Mouse (Mus musculus) midbrain, embryonic 13.5 days (tissue): ENCODE measurements around the gene Btnl2. TPM values are rescaled to one million over a fixed set of nuclear protein-coding genes. Genes with fewer than 3 reads are reported as not detected.

Source experiments
- polyA plus RNA-seq: library from polyadenylated mRNA; unstranded; fragments of >200 nt; fragmentation: Nextera tagmentation; extraction: Ambion mirVana; gene quantifications from 2 replicates; pipeline ENCODE4 v1.2.1, GENCODE M21; 2015

Btnl2 gene
- polyA plus RNA-seq, 1 experiment from 2014 or later: not detected

Other genes starting within 250 kb of the Btnl2 start
- gene H2-DMa, start 235.3 kb upstream of the Btnl2 start, polyA plus RNA-seq: 13.1 and 15.3 TPM in 2 replicates
- gene Brd2, start 232.2 kb upstream of the Btnl2 start, polyA plus RNA-seq: 128 and 147 TPM in 2 replicates
- 0.14 and 0.32 TPM in 2 replicates for gene H2-DMb2, start 211.5 kb upstream of the Btnl2 start, polyA plus RNA-seq
- gene H2-DMb1, start 201.8 kb upstream of the Btnl2 start, polyA plus RNA-seq: 0.43 TPM in 1 of 2 replicates, not detected in the other
- gene Tap1, start 167.3 kb upstream of the Btnl2 start, polyA plus RNA-seq: 0.46 and 0.57 TPM in 2 replicates
- gene Psmb9, start 167.1 kb upstream of the Btnl2 start, polyA plus RNA-seq: 0.73 and 1.5 TPM in 2 replicates
- gene Psmb8, start 157.1 kb upstream of the Btnl2 start, polyA plus RNA-seq: 1.5 and 2.4 TPM in 2 replicates
- 0.50 and 0.55 TPM in 2 replicates for gene Tap2, start 151.3 kb upstream of the Btnl2 start, polyA plus RNA-seq
- not detected in 2 replicates for gene H2-Ob, start 115.9 kb upstream of the Btnl2 start, polyA plus RNA-seq
- gene H2-Ab1, start 97.1 kb upstream of the Btnl2 start, polyA plus RNA-seq: 1.7 and 2.1 TPM in 2 replicates
- gene H2-Aa, start 67.0 kb upstream of the Btnl2 start, polyA plus RNA-seq: 0.28 and 0.41 TPM in 2 replicates
- 1.7 and 2.1 TPM in 2 replicates for gene H2-Eb1, start 49.0 kb upstream of the Btnl2 start, polyA plus RNA-seq
- 0.12 TPM in 1 of 2 replicates, not detected in the other for gene H2-Eb2, start 29.2 kb upstream of the Btnl2 start, polyA plus RNA-seq
- gene Btnl1, start 22.3 kb downstream of the Btnl2 start, polyA plus RNA-seq: not detected in 2 replicates
- 4.6 and 5.6 TPM in 2 replicates for gene BC051142, start 44.0 kb downstream of the Btnl2 start, polyA plus RNA-seq
- gene Btnl4, start 122.5 kb downstream of the Btnl2 start, polyA plus RNA-seq: not detected in 2 replicates
- gene Btnl6, start 162.5 kb downstream of the Btnl2 start, polyA plus RNA-seq: not detected in 2 replicates
- gene Notch4, start 209.4 kb downstream of the Btnl2 start, polyA plus RNA-seq: 8.9 and 9.1 TPM in 2 replicates
- gene Gpsm3, start 235.0 kb downstream of the Btnl2 start, polyA plus RNA-seq: 2.8 and 3.4 TPM in 2 replicates
- 13.3 and 15.3 TPM in 2 replicates for gene Pbx2, start 236.4 kb downstream of the Btnl2 start, polyA plus RNA-seq
- 1.5 and 2.2 TPM in 2 replicates for gene Ager, start 243.0 kb downstream of the Btnl2 start, polyA plus RNA-seq
- 324 and 337 TPM in 2 replicates for gene Rnf5, start 248.9 kb downstream of the Btnl2 start, polyA plus RNA-seq
- gene Agpat1, start 249.4 kb downstream of the Btnl2 start, polyA plus RNA-seq: 86.0 and 100 TPM in 2 replicates